Mouse (Mus musculus) right cerebral cortex, postnatal 14 days (tissue): Measurements from ENCODE around the gene Ppcdc.
A peak's percentile ranks its signal among the peaks of the same experiment; 100 is the strongest.

Experiments
- DNase-seq: peaks from one replicate; pipeline ENCODE4 v3.0.0; 2022

Ppcdc gene

DNA sequence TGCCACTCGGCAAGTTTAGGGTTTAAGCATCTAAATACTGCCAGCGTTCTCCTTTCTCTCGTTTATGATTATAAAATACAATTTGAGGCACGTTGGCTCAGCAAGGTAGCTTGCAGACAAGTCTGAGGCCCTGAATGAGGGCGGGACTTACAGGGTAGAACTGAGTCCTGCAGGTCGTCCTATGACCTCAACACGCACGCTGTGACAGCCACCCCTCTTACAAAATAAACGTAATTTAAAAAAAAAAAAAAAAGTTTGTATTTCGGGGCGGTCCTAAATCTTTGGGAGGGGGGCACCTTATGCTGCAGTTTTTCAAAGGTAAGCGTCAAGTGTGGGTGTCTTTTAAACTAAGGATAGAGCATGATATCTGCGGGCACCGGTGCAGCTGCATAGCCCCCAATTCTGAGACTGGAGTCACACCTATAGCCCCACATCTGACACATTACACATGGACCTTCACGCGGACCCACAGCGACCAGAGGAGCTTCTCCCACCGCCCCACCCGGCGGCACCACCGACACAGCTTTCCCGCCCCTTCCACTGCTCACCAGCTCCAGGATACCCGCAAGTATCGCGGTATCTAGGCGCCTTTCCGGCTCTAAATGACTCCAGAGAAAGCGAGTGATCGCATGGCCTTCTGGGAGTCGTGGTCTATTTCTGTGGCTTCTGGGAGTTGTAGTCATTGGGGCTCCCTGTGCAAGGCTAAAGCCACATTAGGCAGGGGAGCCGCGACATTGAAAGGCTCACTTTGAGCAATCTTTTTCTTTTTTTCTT is at the start of gene Ppcdc:
Gene Ppcdc (minus strand): TSS at position 603 of the 774 bp plus-strand sequence.
- peak; percentile 88 for DNase-seq

DNA sequence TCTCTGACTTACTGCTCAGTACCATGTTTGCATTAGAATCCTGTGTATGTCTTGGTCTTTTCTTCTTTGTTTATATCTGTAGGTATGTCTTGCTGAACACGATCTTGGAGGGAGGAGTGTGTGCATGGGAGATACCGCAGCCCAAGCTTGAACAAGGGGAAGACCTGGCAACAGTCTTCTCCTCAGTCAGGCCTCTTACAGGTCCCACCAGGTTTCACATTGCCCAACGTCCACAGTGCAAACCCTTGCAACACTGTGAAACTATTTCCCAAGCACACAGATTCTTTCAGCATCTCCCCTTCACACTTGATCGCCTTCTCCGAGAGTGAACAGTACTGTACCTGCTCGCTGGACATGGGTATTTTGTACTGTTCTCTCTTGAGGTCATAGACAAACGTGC is 47.9 kb upstream of the Ppcdc start:
- no peak for DNase-seq

DNA sequence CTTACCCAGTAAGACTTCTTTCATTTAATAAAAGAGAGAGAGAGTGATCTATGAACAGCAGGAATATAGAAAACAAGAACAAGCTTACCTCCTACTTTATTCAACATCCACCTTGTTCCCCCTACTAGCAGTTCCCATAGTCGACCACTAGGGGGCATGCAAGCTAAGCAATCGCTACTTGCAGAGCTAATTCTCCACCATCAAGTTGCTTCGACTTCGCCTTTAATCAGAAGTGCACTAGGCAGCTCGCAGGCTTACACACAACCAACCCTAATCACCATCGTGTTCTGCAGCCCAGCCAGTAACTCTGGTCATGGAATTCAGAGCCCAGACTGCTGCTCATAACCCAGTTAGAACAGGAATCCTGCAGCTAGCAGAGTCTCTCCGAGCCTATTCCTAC is 45.9 kb upstream of the Ppcdc start:
- peak; percentile 89 for DNase-seq

DNA sequence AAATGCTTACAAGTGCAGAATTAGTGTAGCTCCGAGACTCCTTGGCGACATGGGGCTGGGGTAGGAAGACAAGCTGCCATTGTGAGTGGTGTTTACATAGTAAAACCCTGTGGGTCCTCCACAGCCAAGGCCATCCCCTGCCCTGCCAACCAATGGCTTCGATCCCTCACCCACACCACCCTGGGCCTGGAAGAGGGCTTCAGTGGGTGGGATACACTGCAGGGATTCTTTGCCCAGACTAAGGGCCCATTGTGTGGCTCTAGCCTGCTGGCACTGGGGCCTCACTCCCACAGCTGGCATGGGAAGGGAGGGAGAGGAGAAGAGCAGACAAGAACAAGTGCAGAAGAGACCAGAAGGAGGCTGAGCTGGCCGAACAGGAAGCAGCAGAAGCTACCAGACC is 29.0 kb upstream of the Ppcdc start:
- DNase-seq, result peak; percentile 29

DNA sequence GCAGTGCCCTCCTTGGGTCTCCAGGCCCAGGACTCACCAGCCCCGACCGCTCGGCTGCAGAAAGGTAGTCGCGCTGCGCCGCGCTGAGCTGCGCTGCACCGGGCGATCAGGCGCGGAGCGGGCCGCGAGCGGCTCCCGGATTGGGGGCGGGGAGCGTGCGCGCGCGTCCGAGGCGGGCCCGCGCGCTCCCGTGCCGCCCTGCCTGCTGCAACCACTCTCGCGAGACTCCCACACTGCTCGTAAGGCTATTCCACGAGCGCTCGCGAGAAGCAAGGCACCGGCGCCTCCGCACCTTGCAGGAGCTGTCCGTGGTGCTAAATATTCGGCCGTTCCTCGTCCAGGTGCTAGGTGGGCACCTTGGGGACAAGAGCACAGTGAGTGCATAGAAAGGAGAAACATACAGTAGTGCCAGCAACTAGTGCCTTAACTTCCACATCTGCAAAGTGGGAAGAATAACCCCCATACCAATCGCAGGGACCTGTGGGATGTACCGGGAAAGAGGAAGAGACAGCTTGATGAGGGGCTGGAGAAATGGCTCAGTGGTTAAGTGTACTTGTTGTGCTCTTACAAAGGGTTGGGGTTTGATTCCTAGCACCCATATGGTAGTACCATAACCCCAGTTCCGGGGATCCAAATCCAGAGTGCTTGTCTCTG is 28.1 kb upstream of the Ppcdc start, which contains the start of gene Scamp5:
Gene Scamp5 (minus strand): TSS at position 165 of the 654 bp plus-strand sequence.
- DNase-seq, result peak; percentile 94

DNA sequence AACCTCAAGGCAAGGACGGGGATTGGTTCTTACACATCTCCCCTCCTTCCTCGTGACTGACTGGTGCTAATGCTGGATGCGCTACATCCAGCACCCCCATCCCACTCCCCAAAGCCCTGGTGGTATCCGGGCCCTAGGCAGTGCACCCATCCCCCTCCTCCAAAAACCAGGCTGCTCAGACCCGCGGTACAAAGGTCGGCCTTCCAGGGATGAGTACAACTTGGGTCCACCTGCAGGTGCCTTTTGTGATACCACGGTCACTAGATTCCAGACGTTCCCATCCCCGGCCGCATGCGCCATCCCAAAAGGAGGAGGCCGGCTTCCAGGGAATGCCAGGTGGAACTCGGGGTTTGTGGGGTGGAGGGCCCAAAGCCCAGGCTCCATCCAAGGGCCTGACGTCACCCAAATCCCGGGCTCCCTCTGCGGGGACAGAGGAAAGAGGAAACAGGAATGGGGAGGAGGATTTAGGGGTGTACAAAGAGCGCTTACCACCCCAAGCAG is 27.4 kb upstream of the Ppcdc start:
- peak; percentile 48 for DNase-seq

DNA sequence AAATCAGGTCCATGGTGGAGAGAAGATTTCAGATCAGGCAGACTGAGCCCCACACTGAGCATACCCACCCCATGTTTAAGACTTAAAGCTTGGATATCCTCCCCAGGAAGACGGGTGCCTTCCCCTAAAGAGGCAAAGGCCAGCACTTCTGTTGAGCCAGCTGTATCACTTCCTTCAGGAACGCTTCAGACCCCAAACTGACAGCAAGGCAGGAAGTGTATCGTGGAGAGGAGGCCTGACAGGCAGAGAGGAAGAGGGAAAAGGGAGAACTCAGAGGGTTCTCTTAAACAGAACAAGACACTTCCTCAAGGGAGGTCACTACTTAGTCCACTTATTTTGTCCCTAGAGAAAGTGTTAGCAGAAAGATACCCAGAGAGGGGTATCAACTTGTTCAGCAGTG is 26.2 kb upstream of the Ppcdc start:
- DNase-seq, result no peak

DNA sequence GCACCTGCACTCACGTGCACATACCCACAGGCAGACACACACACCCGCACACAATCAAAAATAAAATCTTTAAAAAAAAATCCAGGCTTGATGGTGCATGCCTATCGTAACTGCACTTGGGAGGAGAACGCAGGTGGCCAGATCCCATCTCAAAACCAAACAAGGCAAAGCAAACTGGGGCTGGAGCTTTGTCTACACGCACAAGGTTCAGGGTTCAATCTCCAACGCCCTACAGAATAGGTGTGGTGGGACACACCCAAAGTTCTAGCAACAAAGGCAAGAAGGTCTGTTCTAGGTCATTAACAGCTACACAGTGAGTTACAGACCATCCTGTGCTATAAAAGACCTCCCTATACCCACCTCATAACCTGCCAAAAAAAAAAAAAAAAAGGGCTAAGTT is 22.9 kb upstream of the Ppcdc start:
- DNase-seq, result no peak

DNA sequence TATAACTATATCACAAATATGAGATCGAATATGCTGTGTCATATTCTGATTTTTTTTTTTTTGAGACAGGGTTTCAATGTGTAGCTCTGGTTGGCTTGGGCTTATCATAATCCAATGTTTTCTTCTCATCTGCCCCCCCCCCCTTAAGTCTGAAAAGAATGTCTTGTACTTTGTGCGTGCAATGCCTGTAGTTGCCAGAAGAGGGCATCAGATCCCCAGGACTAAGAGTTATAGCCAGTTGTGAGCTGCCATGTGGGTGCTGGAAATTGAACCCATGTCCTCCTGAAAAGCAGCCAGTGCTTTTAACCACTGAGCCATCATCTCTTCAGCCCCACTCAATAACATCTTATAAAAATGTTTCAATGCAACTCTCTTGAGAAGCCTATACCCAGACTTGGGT is 19.8 kb upstream of the Ppcdc start:
- no peak for DNase-seq

DNA sequence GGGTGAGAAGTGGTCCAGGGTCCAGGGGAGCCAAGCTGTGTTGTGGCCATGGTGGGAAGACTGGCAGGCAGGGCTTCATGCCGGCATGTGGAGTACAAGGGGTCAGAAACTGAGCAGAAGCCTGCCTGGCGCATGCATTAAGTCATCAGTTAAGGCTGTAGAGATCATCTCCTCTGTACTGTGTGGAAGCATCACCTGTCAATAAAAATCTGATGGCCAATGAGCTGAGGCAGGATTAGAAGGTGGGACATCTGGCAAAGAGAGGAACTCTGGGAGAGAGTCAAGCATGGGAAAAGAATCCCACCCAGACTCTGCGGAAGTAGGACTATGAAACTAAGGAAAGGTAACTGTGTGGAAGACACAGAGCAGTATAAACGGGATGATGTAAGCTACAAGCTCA is 13.6 kb upstream of the Ppcdc start:
- no peak for DNase-seq

DNA sequence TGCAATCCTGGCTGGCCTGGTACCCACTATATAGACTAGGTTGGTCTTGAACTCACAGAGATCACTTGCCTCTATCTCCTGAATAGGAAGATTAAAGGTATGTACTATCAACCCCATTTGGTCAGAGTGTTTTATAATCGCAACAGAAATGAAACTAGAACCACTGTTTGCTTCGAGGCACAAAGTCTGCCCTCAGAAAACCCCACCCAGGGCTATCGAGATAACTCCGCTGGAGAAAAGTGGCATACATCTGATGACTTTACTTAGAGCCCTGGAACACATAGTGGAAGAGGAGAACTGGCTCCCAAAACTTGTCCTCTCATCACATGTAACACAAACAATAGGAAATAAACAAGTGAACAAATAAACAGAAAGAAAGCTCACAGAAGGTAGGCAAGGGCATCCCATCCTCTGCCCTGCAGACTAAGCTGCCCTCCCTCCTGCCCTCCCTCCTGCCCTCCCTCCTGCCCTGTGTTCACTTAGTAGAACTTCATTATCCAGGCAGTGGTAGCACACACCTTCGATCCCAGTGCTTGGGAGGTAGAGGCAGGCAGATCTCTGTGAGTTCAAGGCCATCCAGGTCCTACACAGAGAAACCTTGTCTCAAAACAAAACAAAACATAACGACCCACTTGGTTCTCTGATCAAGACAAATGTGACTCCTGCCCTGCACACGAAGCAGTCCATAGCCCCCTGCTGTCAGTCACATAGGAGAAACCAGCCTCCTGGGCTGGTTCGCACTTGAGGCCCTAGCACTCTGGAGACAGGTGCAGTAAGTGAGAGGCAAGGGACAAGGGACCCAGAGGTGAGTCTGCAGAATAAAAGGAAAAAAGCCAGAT is 12.9 kb upstream of the Ppcdc start:
- DNase-seq, result no peak

DNA sequence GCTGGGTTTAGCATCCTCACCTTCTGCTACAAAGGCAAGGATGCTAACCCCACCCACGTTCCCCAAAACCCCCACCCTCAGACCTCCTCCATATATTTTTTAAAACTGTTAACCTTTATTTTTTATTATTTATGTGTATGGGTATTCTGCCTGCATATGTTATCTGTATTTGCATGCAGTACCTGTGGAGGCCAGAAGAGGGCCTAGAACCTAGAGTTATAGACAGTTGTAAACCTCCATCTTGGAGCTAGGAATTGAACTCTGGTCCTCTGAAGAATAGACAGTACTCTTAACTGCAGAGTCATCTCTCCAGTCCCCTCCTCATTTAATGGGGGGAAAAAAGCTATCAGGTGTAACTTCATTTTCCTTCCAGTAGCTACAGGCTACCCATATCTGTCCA is 9.8 kb upstream of the Ppcdc start:
- peak; percentile 30 for DNase-seq

DNA sequence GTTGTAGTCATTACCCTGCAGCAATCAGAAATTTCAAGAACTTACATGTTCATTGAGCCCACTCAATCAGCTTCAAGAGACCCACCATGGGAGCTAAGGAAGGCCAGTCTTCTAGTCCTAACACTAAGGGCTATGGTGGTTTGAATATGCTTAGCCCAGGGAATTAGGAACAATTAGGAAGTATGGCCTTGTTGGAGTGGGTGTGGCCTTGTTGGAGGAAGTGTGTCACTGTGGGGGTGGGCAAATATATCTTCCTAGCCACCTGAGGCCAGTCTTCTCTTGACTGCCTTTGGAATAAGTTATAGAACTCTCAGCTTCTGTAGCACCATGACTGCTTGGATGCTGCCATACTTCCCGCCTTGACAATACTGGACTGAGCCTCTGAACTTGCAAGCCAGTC is 696 bp upstream of the Ppcdc start:
- DNase-seq, result no peak

DNA sequence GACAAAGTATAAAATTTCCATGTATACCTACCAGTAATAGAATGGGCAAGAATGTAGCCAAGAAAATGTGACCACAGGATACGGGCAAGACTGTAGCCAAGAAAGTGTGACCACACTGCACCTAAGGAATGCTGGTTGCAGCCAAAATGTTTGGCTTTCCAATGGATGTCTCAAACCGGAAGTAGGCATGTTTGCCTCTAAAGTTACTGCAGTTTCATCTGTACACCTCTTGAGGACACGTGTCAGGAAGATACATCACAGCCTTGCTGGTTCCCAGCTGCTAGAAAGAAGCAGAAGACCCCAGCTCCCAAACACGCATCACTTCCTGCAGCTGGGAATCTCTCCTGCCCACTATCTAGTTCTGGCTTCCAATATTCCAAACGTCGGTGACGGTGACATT is 841 bp downstream of the Ppcdc start:
- no peak for DNase-seq

DNA sequence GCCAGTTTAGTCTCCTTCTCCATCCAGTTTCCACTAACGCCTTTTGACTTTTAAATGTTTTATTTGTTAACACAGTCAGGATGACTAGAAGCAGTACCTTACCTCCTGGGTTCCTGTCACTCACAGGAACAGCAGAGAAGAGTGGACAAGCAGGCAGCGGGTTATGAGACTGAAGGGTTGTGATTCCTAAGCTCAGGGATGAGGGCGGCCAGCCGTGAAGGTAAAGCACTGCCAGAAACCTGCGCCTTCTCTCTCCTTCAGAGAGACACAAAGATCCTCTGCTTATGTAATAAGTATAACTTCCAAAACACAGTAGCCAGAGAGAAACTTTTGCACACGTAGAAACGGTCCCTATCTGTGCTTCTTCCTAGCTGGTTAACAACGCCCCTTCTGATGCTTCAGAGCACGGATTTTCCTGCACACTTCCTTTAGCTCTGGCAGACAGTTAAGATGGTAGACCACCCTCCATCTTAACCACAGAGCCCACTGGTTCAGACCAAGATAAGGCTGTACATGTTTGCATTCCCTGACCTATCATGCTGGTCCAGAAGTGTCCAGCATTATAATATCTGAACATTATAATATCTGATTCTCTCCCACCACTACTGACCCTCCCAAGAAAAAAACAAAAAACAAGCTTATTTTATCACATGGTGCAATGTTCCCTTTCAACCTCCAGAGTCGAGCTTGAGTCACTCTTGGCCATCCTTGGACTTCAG is 1.9 kb downstream of the Ppcdc start:
- no peak for DNase-seq

DNA sequence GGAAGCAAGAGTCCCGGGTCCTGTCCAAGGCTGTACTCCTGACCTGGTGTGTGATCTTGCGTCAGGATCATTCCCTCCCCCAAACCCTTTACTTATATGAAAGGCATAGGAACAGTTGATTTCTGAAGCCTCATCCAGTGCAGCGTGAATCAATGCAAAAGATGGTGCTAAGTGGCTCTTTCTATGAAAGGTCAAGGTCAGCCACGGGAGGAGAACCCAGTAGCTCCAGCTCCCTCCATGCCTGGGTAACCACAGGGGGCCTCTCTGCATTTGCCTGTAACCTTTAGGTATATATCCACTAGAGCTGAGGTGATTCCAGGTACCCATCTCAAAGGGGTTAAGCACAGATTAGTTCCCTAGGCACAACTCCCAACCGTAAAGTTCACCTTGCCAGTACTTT is 3.8 kb downstream of the Ppcdc start:
- no peak for DNase-seq

DNA sequence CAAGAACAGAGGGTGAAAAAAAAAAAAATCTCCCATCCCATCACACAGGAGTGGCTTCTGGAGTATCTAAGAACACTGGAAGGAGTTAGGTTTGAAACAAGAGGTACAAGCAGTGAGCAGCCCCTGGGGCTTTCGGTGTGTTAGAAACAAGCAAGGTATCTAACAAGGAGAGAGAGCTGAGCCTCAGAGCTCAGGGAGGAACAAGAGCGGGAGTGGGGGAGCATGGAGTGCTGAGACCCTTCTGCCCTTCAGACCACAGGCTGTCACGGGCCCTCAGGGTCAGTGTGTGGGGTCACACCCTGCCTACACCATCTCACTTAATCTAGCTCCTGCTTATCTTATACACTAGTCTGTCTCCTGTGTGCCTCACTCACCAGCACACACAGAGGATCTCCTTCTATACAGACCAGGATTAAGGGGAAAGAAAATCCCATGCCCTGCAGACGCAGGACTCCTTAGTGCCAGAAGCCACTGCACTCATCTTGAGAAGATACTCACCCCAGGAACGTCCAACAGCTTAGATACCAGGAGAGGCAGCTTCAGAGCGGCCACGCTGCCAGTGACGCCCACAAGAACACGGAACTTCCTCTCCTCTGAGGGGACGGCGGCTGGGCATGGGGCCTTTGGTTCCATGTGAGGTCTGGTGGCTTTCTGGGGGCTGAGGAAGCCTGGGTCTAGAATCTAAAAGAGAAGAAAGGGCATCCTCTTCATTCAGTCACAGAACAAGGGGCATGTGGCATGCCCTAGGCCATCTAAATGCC is 5.3 kb downstream of the Ppcdc start:
- DNase-seq, result no peak

DNA sequence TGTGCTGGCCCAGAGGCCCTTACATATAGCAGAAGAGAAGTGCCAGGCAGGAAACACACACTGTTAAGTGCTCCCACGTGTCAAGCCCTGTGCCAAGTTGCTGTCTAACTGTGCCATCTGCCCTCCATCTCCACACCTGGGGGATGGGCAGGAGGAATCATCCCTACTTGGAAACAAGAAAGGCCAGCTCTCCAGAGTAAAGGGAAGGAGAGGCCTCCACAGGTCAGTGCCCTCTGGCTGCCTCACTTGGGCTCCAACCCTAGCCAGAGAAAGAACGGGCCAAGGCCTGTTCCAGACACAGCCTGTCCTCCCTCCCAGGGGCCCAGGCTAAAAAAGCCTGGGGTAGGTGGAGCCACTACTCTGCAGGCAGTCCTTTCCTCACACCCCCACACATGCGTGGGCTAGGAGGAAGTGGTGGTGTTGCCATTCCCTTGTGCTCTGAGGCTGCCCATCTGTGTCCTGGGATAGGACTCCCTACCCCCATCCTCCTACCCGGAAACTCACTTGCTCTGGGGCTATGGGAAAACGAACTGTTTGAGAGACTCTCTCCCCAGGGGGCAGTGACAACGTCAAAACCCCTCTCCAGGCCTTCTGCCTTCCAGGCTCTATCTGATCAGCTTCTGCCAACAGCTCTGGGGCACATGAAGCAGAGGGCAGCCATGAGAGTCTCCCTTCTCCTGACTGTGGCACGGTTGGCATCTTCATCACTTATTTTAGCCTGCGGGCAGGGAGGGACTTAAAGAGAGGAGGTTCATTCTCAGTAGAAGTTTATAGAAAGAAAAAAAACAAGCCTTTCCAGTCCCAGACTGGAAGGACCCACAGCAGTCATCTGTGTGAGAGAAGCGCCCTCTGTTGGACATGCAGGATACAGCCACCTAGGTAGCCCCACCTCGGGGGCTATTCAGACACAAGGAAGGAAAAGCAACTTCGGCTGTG is 6.6 kb downstream of the Ppcdc start:
- peak; percentile 83 for DNase-seq

DNA sequence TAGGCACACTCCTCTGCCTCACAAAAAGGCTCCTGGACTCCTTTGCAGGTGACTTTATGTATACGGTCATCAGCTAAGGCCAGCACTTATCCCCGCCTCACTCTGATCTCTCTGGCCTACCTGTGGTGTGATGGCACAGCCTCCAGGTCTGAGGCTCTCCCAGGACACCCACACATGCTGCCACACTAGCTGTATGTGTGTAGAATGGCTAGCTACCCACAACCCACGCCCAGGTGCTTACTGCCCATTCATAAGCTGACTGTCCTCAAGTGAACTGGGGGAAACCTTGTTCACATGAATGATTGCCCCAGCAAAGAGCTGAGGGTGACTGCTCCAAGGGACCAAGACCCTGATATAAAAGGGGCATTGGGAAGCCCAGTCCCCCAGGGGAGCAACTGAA is 7.4 kb downstream of the Ppcdc start:
- DNase-seq, result no peak

DNA sequence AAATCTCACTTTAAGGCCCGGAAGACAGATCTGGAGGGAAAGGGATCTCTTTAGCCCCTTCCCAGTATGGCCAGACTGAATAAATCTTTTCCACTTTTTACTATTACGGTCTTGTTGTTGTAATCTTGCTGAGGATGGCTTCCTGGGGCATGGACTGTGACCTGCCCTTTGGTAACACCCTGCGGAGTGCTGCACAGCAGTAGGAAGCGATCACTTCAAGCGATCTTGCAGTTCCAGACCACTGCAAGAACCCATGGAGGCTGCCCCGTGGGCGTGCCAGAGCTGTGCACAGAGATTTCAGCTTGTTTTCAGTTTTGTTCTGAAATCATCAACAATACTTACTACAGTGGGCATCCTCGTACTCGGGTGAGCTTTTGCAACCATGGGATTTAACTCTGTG is 8.7 kb downstream of the Ppcdc start:
- DNase-seq, result no peak

DNA sequence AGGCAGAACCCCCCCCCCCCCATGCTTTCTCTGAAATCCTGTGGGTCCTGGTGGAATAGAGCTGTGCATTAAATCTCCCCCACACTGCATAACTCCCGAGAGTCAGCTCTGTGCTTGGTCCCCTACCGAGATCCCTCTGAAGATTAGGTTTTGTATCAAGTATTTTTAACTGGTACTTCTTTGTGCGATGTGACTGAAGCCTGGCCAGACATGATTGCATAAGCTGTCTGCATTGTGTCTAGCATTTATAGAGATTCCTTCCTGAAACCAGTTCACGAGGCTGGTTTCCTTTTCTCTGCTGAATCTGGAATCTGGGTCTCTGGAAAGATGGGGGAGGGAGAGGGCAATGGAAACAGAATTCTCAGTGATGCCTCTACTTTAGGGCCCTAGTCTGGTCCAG is 11.5 kb downstream of the Ppcdc start:
- DNase-seq, result no peak
